Mouse (Mus musculus): Measurements from ENCODE around the gene Prtg. TPM values are rescaled to one million over a fixed set of nuclear protein-coding genes. Genes with fewer than 3 reads are reported as not detected.

Prtg gene
- total and polyA plus RNA-seq, 3 experiments: not detected

DNA sequence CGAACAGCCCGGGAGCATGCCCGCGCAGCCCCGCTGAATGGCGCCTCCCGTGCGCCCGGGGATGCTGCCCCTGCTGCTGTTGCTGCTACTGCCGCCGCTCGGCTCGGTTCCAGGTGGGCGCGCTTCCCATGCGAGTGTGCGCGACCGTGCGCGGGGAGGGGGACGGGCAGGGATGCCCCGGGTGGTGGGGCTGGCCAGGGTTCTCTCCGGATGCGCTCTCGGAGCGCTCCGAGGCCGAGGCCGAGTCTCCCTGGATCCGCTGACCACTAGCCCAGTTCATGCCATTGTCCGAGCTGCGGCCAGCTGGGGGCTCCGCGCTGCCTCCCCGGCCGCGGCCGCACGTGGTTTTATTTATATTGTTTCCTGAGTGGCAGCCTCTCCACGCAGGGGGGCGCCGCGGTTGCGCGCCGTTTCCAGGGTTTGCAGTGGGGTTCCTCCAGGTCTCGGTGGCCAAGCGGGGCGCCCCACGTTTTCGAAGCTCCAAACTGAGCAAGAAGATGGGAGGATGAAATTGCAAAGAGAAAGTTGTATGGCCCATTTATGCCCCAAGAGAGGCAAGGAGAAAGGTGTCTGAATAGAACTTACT is 839 bp downstream of the Prtg start:
- Histone ChIP-seq H3K36me3 (ENCODE audit: control insufficient read depth in 1 of 2, insufficient read depth in 2 of 2, low read length in 2 of 2) (peaks cover 0 to 2% of the 10 kb centered on the region in 2 experiments; a peak in 2 of 4 replicates), H3K9me3 (replicated peaks; ENCODE audit: insufficient read depth, low read length) (no peaks in the 10 kb centered on the region), H3K27ac (ENCODE audit: control insufficient read depth, low read depth, low read length) (no peak overlapping the region), H3K79me2 (ENCODE audit: control insufficient read depth, insufficient read depth, low read length, poor library complexity) (no peaks in the 10 kb centered on the region), H3K27me3 (ENCODE audit: control insufficient read depth in 1 of 2, insufficient read depth in 2 of 2, low read length in 2 of 2) (peaks cover 3 to 18% of the 10 kb centered on the region in 2 experiments; a peak in 3 of 4 replicates), H3K4me3 (ENCODE audit: control insufficient read depth in 1 of 2, insufficient read depth in 1 of 2, low read depth in 2 of 2, low read length in 2 of 2) (no peak overlapping the region), H3K9ac (ENCODE audit: control insufficient read depth, low read depth, low read length, poor library complexity, severe bottlenecking) (no peak overlapping the region), H3K4me1 (ENCODE audit: control insufficient read depth in 1 of 2, insufficient read depth in 2 of 2, low read length in 2 of 2) (peaks cover 0 to 4% of the 10 kb centered on the region in 2 experiments; a peak in 2 of 4 replicates)
- no peak for TF ChIP-seq NRF1 (IDR thresholded peaks at IDR 0.05; ENCODE audit: insufficient read depth, low read depth, low read length, poor library complexity, severe bottlenecking)
- TF ChIP-seq JUND (IDR thresholded peaks at IDR 0.05; ENCODE audit: low read depth, low read length): no peak
- no peak for TF ChIP-seq TBP (IDR thresholded peaks at IDR 0.05; ENCODE audit: low read depth, low read length)
- no peak for TF ChIP-seq SIN3A (IDR thresholded peaks at IDR 0.05; ENCODE audit: low read length)
- no peak for TF ChIP-seq TAL1 (IDR thresholded peaks at IDR 0.05; ENCODE audit: low read length)
- TF ChIP-seq POLR2AphosphoS2 (IDR thresholded peaks at IDR 0.05; ENCODE audit: low read length): no peak
- TF ChIP-seq ZC3H11A (IDR thresholded peaks at IDR 0.05; ENCODE audit: low read depth, low read length): no peak
- TF ChIP-seq GABPA (IDR thresholded peaks at IDR 0.05; ENCODE audit: low read depth, low read length): no peak
- no peak for TF ChIP-seq RAD21 (IDR thresholded peaks at IDR 0.05; ENCODE audit: low read depth, low read length)
- no peak for TF ChIP-seq POLR2AphosphoS5 (IDR thresholded peaks at IDR 0.05; ENCODE audit: borderline replicate concordance, low read depth, low read length)
- TF ChIP-seq USF1 (IDR thresholded peaks at IDR 0.05; ENCODE audit: low read depth, low read length): no peak
- no peak for TF ChIP-seq ELF1 (IDR thresholded peaks at IDR 0.05; ENCODE audit: low read depth, low read length)
- TF ChIP-seq MYB (IDR thresholded peaks at IDR 0.05; ENCODE audit: low read depth, low read length): no peak
- no peak for TF ChIP-seq MAZ (IDR thresholded peaks at IDR 0.05; ENCODE audit: low read depth, low read length)
- TF ChIP-seq POLR2A (IDR thresholded peaks at IDR 0.05; ENCODE audit: control insufficient read depth in 1 of 2, insufficient read depth in 1 of 2, low read depth in 1 of 2, low read length in 2 of 2, poor library complexity in 1 of 2): no peak
- TF ChIP-seq CHD1 (IDR thresholded peaks at IDR 0.05; ENCODE audit: low read depth, low read length): no peak
- no peak for TF ChIP-seq GATA1 (IDR thresholded peaks at IDR 0.05; ENCODE audit: low read depth, low read length)
- TF ChIP-seq BHLHE40 (IDR thresholded peaks at IDR 0.05; ENCODE audit: borderline replicate concordance, low read depth, low read length): no peak
- no peak for DNase-seq (ENCODE audit: low read depth, low spot score)

GRCm38 (mm10) chr9:72808176-72808575 is 1.5 kb downstream of the Prtg start:
- no peak for DNase-seq (ENCODE audit: low read depth, low spot score)
- peaks cover 0 to 7% of the 10 kb centered on the region in 2 experiments; a peak in 2 of 4 replicates for H3K4me1 ChIP-seq (ENCODE audit: control insufficient read depth in 1 of 2, insufficient read depth in 2 of 2, low read length in 2 of 2)
- H3K27ac ChIP-seq (ENCODE audit: control insufficient read depth, low read depth, low read length): no peak overlapping the region
- H3K36me3 ChIP-seq (ENCODE audit: control insufficient read depth in 1 of 2, insufficient read depth in 2 of 2, low read length in 2 of 2): peaks cover 0 to 8% of the 10 kb centered on the region in 2 experiments; a peak in 2 of 4 replicates
- no peak overlapping the region for H3K4me3 ChIP-seq (ENCODE audit: control insufficient read depth in 1 of 2, insufficient read depth in 1 of 2, low read depth in 2 of 2, low read length in 2 of 2)
- H3K27me3 ChIP-seq (ENCODE audit: control insufficient read depth in 1 of 2, insufficient read depth in 2 of 2, low read length in 2 of 2): peaks cover 3 to 17% of the 10 kb centered on the region in 2 experiments; a peak in 3 of 4 replicates
- H3K9ac ChIP-seq (ENCODE audit: control insufficient read depth, low read depth, low read length, poor library complexity, severe bottlenecking): no peak overlapping the region
- TF ChIP-seq RCOR1 (IDR thresholded peaks at IDR 0.05; ENCODE audit: low read depth, low read length) (no peak), HCFC1 (IDR thresholded peaks at IDR 0.05; ENCODE audit: low read depth, low read length) (no peak), CHD2 (IDR thresholded peaks at IDR 0.05; ENCODE audit: low read length) (no peak), MEF2A (IDR thresholded peaks at IDR 0.05; ENCODE audit: extremely low read depth, insufficient replicate concordance, low read depth, low read length, poor library complexity, severe bottlenecking) (no peak), CTCF (IDR thresholded peaks at IDR 0.05 in 2 of 3, conservative IDR thresholded peaks at IDR 0.05 in 1 of 3; ENCODE audit: control insufficient read depth in 1 of 3, insufficient read depth in 1 of 3, low read depth in 2 of 3, low read length in 3 of 3, poor library complexity in 1 of 3, severe bottlenecking in 1 of 3) (no peak)
- no peaks in the 10 kb centered on the region for H3K9me3 ChIP-seq (replicated peaks; ENCODE audit: insufficient read depth, low read length)
- no peaks in the 10 kb centered on the region for H3K79me2 ChIP-seq (ENCODE audit: control insufficient read depth, insufficient read depth, low read length, poor library complexity)

All from MEL (cell line).